Mouse (Mus musculus): Measurements from ENCODE around the gene Cebpa.

Gene Cebpa

GRCm38 (mm10) chr7:35120146-35120691 is 1.1 kb downstream of the Cebpa start:
- peak; percentile 46 for DNase-seq (ENCODE audit: low spot score)

GRCm38 (mm10) chr7:35121150-35121549 is 2.1 kb downstream of the Cebpa start:
- no peak for DNase-seq (ENCODE audit: low spot score)

- no peak for DNase-seq (ENCODE audit: low spot score)
Observed at GRCm38 (mm10) chr7:35122401-35123320, 3.6 kb downstream of the Cebpa start.

GRCm38 (mm10) chr7:35123431-35123953 is 4.4 kb downstream of the Cebpa start:
- DNase-seq (ENCODE audit: low spot score) = no peak

GRCm38 (mm10) chr7:35124216-35124615 is 5.1 kb downstream of the Cebpa start:
- no peak for DNase-seq (ENCODE audit: low spot score)

- no peak for DNase-seq (ENCODE audit: low spot score)
Observed at GRCm38 (mm10) chr7:35124745-35125144, 5.7 kb downstream of the Cebpa start.

- no peak for DNase-seq (ENCODE audit: low spot score)
Observed at GRCm38 (mm10) chr7:35125971-35126370, 6.9 kb downstream of the Cebpa start.

- no peak for DNase-seq (ENCODE audit: low spot score)
Observed at GRCm38 (mm10) chr7:35127001-35127400, 7.9 kb downstream of the Cebpa start.

GRCm38 (mm10) chr7:35127721-35128120 is 8.6 kb downstream of the Cebpa start:
- no peak for DNase-seq (ENCODE audit: low spot score)

GRCm38 (mm10) chr7:35128677-35129567 is 9.8 kb downstream of the Cebpa start:
- DNase-seq (ENCODE audit: low spot score) = no peak

- no peak for DNase-seq (ENCODE audit: low spot score)
Observed at GRCm38 (mm10) chr7:35130059-35130738, 11.1 kb downstream of the Cebpa start.

GRCm38 (mm10) chr7:35130888-35131287 is 11.8 kb downstream of the Cebpa start:
- DNase-seq (ENCODE audit: low spot score) = no peak

GRCm38 (mm10) chr7:35131601-35132000 is 12.5 kb downstream of the Cebpa start:
- no peak for DNase-seq (ENCODE audit: low spot score)

GRCm38 (mm10) chr7:35134621-35135020 is 15.5 kb downstream of the Cebpa start:
- DNase-seq (ENCODE audit: low spot score) = no peak

- DNase-seq (ENCODE audit: low spot score) = no peak
Observed at GRCm38 (mm10) chr7:35137524-35137923, 18.4 kb downstream of the Cebpa start.

- DNase-seq (ENCODE audit: low spot score) = no peak
Observed at GRCm38 (mm10) chr7:35138481-35138880, 19.4 kb downstream of the Cebpa start.

- DNase-seq (ENCODE audit: low spot score) = no peak
Observed at GRCm38 (mm10) chr7:35139880-35140279, 20.8 kb downstream of the Cebpa start.

GRCm38 (mm10) chr7:35141519-35141918 is 22.4 kb downstream of the Cebpa start:
- no peak for DNase-seq (ENCODE audit: low spot score)

- no peak for DNase-seq (ENCODE audit: low spot score)
Observed at GRCm38 (mm10) chr7:35142522-35142921, 23.4 kb downstream of the Cebpa start.

GRCm38 (mm10) chr7:35143864-35144618 is 24.9 kb downstream of the Cebpa start:
- DNase-seq (ENCODE audit: low spot score) = no peak

GRCm38 (mm10) chr7:35145068-35145467 is 26.0 kb downstream of the Cebpa start:
- DNase-seq (ENCODE audit: low spot score) = no peak

All from retina, embryonic 14.5 days (tissue).